Mouse (Mus musculus) testis, postnatal 14 days (tissue): Measurements from ENCODE around the gene Olfr1008.
"Not testable (repeated sequence)": the region's sequence is repeated elsewhere in the genome, so short reads cannot be mapped to it uniquely, and the experiment has no call there.

Experiments used
- DNase-seq: peaks from one replicate; pipeline ENCODE4 v3.0.0; 2021; ENCODE audit warnings: low spot score

The Olfr1008 gene

GRCm38 (mm10) chr2:85689131-85689530 is at the start of gene Olfr1008:
TSS of gene Olfr1008 (plus strand) at chr2:85689431.
- DNase-seq, result no peak

DNA sequence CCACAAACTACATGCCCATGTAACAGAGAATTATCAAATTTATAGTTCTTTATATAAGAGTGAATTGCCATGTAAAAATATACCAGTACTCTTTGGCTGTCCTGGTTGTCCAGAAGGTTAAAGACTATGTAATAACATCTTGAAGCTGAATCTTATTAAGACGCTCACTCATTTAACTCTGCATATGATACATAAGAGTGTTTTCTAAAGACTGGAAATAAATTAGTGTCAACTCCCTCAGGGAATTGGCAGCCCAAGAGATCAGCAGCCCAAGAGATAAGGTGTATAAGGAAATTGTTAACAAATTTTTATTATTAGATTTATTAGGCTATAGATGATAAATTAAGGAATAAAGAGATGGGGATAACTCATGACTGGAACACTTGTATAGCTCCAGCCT is 38.6 kb upstream of the Olfr1008 start, which contains the start of gene Olfr1002:
Gene Olfr1002 (minus strand): TSS at position 101 of the 400 bp plus-strand sequence.
- no peak for DNase-seq

GRCm38 (mm10) chr2:85664355-85664754 is 24.9 kb upstream of the Olfr1008 start, which contains the start of gene Olfr154:
TSS of gene Olfr154 (minus strand) at chr2:85664455.
- DNase-seq, result not testable (repeated sequence)

- DNase-seq, result no peak
Measured at GRCm38 (mm10) chr2:85678667-85679066, 10.6 kb upstream of the Olfr1008 start, which contains the start of gene Olfr1006. TSS of gene Olfr1006 (minus strand) at chr2:85678767.

DNA sequence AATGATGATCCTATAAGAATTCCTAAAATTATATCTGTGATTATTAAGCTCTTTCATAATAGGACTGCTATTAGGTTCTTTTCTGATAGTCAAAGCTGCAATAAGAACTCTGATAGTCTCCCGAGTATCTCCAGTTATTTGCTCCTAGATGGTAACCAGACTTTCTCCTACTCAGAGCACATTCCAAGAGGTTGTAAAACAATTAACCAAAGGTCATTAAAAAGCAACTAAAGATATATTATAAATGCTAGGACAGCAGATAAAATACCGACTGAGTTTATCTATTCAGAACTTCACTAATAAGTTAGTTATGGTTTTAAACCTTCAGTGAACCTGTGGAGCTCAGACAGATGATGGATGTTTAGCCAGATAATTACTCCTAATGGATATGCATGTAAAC is 21.4 kb downstream of the Olfr1008 start:
- DNase-seq, result not testable (repeated sequence)

DNA sequence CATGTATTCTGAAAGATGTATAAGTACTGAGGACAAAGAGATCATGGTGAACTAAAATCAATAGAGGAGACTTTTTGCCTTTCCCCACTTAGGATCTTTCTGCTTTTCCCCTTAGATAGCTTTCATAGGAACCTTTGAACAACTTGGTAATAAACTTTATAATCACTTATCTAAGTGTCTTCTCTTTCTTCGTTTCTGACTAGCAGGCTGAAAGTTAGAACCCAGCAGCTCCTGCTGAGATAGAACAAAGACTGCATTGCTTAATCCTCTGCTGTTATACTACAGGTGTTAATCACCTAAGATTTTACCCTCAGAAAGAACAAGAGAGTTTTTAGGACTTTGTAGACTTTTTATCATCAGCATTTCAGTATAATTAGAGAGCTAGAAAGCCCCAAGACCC is 21.9 kb downstream of the Olfr1008 start:
- no peak for DNase-seq

- no peak for DNase-seq
Measured at GRCm38 (mm10) chr2:85715119-85715518, 25.9 kb downstream of the Olfr1008 start, which contains the start of gene Olfr1009. TSS of gene Olfr1009 (plus strand) at chr2:85715419.

- no peak for DNase-seq
Measured at GRCm38 (mm10) chr2:85725793-85726192, 36.6 kb downstream of the Olfr1008 start.
